Mouse (Mus musculus) T-helper 17 cell (primary cell): ENCODE measurements at regions not wholly inside any gene's neighbourhood (a gene's known extent, or its start where the extent isn't known, plus 50 kb on each side); places are given as distances from the start of the nearest gene placed in this dataset.

Source experiments
- in situ Hi-C, 2 experiments: fragments of 300-600 bp; cut with MboI, MseI; formaldehyde crosslinking; loops; 1 replicate in 1 of 2; 2 replicates in 1 of 2; pipeline ENCODE4 v1.15.1; 2025; ENCODE audit warnings: high pct_unique_total_duplicates in 2 of 2

DNA sequence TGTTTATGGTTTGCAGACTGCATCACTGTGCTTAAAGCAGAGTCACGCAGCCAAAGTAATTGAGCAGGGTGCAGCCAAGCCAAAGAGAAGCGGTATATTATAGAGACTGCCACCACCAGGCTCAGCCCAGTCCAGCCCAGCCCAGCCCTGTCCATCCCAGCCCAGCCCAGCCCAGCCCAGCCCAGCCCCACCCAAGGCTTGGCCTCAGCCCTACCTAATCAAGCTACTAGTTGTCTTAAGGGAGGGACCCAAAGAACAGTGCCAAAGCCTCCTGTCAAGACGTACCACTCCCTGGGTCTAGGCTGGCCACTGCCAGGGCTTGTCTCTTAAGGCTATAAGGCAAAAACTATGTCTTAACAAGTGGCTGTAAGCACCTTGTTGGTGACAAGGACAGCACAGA lies 166.9 kb upstream of the Klf3 start:
- in situ Hi-C loops: no loop called here

DNA sequence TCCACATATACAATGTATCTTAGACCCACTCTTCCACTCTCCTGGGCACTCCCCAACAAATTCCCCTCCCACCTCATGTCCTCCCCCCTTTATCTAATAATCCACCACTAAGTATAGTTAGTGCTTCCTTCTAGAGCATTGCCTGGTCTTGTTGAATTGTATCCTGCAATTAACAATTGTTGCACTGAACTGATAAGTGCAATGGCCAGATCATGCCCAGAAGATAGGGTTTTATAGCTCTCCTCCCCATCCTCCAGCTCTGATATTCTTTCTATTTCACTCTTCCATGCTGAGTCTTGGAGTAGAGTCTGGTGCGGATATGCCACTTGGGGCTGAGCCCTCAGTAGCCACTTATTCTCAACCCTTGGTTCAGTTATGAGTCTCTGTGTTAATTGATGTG lies 159.6 kb upstream of the Klf3 start:
- in situ Hi-C loops: no loop called here

DNA sequence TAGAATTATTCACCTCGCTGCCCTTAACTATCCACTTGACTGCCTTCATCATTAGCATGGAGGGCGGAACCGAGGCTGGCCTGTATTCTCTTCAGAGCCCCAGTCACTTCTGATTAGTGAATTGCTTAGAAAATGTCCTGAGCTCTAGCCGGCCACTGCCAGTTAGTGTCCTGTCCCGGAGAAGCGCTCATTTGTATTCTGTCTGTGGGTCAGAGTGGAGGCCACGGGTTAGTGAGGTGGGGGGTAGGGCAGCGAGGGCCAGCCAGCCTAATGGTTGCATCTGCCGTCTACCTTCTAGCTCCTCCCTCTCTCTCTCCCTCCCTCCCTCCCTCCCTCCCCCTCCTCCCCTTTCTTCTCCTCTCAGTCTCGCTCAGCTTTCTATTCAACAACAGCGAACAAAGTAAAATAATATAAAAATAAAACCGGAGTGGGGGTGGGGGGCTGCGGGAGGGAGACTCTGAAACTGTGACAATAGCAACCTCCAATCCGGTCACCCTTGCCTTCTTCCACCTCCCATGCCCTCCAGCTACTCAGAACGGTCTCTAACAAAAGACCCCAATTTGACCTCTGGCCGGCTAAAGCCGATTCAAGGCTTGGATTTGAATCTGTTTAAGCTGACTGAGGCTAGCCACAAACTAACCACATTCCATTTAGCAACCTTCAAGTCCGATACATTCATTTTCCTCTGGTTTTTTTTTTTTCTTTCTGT lies 155.6 kb upstream of the Klf3 start:
- in situ Hi-C loops: no loop called here

DNA sequence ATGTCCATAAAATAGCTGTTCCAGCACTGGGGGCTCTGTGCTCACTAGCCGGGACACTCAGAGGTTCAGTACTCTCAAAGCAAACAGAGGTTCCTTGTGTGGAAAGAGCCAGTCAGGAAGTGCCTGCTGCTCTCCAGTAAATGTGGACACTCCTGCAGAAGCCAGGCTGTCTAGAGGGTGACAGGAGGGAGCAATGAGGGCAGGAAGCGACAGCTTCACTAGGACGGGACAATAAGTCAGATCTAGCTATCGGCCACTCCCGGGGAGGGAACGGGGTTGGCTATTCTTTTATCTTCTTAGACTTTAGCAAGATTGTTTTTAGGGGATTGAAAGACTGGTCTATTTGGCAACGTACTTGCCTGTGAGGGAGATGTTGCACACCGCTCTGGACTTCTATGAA lies 154.7 kb upstream of the Klf3 start:
- in situ Hi-C loops: no loop called here

DNA sequence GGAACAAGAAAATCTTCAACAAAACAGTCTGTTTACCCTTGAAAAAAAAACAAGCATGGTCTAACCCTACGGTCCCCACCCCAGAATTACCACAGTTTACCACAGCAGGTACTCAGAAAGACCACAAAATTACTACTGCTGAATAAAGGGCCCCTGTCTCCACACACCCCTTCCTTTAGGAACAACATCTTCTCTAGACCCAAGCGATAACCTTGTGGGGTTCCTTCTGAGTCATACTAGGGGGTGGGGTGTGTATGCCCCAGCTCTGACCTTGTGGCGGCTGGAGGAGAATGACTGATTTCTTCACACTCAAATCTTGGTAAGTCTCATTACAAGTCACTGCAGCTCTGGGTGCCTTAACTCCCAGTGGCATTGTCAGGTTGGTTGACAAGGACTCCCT lies 151.8 kb upstream of the Klf3 start:
- in situ Hi-C loops: no loop called here

DNA sequence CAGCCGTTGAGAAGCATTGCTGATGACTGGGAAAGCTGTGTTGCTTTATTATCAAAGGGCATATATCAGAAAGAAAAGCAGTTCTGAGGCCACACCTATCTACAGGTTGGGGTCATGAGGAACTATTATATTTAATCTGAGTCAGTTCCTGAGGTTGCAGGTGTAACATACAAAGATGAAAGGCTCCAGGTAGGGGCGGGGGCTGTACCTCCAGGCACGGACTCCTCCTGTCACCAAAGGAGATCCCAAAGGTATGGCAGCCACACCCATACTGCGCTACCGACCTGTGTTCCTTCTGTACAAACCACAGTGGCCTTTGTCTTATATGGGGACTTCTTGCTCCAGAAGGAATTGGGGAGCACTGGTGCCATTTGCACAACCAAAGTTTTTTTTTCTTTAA lies 149.4 kb upstream of the Klf3 start:
- in situ Hi-C loops: no loop called here

DNA sequence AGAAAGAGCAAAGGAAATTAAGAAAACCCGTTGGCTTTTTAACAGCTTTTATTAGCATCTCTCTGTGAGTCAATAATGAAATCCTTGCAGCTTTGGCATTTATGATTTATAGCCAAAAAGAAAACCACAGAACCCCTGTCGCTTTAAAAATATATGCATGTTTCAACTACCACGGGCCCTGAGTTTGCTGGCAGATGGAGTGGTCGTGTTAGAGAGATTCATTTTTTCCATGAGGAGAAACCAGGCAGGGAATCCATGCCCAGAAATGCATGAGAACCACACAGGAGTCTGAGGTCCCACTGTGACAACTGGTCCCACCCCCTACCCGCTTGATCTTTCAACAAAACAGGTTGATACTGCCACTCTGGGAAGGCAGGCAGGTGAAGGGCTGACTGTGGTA lies 147.9 kb upstream of the Klf3 start:
- in situ Hi-C loops: loop anchor here in 1 of 2 experiments (5.0 kb wide), 1 partner anchor 68 kb away; no protein-coding TSS in a partner anchor

DNA sequence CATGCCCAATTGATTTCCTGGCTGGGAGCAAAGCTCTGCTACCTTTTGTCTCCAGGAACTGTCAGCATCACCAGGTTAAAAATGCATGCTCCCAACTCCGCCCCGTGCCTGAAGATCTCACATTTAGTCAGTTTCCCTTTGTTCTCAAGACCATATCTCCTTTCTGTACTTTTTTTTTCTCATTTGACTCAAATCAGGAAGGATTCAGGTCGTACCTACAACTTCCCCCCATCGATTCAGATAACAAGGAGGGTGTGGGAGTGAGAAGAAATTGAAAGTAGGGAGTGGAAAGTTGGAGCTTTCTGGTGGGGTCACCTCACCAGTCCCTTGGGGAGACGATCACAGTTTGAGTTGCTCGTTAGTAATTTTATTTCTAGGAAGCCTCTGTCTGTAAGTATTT lies 141.2 kb upstream of the Klf3 start:
- in situ Hi-C loops: loop anchor here in 1 of 2 experiments (5.0 kb wide), 1 partner anchor 40 kb away; no protein-coding TSS in a partner anchor

DNA sequence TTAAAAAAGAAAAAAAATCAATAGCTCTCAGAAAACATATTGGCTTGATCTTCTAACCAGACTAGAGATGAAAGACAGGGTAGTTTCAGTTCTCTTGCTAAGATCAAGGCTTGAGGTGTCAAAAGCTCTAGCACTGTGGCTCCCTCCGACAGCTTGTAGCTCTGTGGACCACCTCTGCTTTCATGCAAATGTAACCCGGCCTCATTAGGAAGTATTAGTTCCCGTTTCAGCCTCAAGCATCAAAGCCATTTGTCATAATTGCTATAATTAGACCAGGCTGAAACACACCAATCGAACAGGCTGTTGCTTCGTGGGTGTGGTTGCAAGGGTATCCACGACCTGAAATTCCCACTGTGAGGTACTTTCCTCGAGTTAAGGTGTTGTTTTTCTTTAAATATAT lies 140.7 kb upstream of the Klf3 start:
- in situ Hi-C loops: loop anchor here in 1 of 2 experiments (5.0 kb wide), 1 partner anchor 40 kb away; no protein-coding TSS in a partner anchor

DNA sequence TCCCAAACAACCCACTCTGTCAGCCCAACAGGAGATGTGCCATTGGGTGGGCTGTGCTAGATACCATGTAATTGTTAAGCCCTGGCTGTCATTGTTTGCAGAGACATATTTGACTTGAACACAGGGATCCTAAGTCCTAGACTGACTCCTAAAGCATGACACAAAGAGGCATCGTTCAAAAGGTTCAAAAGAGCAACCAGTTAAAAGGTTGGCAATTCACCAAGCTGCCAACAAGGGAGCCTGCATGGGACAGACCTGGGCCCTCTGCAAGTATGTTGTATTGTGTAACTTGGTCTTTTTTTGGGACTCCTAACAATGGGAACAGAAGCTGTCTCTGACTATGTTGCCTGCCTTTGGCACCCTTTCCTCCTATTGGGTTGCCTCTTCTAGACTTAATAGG lies 139.4 kb upstream of the Klf3 start:
- in situ Hi-C loops: loop anchor here in 1 of 2 experiments (5.0 kb wide), 1 partner anchor 41 kb away; no protein-coding TSS in a partner anchor

DNA sequence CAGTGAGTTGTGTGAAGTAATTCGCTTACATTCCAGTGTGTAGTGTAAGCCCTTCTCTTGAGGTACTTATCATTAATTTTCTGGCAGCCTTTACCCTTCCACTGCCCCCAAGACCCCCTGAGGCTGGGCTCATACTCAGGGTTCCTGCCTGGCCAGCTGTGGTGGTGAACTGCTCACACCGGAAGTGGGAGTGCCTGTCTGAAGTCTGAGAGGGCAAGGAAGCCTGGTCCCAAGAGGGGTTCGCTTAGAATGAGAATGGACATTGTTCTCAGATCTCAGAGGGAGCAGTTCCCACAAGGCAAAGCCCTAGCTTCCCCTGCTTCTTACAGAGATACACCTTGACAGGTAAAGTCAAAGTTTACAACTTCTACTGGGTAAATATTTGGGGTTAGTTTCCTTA lies 138.1 kb upstream of the Klf3 start:
- in situ Hi-C loops: no loop called here

DNA sequence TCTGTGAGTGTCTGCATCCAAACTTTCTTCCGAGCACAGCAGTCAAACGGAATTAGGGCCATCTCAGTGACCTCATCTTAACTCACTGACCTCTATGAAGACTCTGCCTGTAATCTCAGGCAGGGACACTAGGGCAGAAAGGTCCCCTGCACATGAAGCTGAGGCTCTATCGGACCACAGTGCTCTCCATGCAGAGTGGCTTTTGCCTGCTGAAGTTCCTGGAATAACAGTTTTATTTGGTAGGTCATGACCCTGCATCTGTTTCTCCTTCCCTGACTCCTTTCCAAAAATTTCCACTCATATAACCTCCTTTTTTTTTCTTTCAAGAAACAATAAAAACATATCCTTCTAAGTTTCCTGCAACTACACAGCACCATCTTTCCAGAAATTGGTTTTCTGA lies 136.9 kb upstream of the Klf3 start:
- in situ Hi-C loops: no loop called here

DNA sequence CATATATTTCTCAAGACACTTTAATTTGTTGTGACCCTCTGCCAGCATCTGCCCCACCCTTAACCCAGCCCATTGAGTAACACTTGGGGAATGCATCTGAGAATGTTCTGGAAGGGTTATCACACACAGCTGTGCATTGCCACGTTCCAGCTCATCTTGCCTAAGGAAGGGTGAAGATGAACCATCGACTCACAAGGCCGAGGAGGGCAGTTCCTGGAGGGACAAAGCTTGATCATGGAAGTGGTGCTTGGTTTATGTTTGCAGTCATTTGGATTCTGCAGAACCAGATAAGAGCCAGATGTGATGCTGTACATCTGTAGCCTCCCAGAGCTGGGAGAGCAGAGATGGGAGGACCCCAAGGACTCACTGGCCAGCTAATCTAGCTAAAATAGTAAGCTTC lies 136.1 kb upstream of the Klf3 start:
- in situ Hi-C loops: no loop called here

DNA sequence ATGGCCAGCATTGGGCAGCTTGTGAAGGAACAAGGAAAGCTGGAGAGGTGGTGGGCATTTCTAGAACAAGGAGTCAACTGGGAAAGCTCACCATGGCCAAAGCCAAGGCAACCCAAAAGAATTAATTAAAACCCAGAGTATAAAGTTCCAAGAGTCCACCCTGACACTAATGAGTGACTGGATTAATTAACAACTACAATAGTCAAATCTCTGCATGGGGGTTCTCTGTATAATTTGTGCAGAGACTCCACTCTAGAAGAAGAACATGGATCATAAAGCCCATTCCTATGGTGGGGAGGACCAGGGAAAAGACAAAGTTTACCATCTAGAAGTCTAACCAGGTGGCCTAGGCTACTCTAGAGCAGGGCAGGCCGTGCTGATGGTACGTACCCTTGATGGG lies 129.3 kb upstream of the Klf3 start:
- in situ Hi-C loops: no loop called here

DNA sequence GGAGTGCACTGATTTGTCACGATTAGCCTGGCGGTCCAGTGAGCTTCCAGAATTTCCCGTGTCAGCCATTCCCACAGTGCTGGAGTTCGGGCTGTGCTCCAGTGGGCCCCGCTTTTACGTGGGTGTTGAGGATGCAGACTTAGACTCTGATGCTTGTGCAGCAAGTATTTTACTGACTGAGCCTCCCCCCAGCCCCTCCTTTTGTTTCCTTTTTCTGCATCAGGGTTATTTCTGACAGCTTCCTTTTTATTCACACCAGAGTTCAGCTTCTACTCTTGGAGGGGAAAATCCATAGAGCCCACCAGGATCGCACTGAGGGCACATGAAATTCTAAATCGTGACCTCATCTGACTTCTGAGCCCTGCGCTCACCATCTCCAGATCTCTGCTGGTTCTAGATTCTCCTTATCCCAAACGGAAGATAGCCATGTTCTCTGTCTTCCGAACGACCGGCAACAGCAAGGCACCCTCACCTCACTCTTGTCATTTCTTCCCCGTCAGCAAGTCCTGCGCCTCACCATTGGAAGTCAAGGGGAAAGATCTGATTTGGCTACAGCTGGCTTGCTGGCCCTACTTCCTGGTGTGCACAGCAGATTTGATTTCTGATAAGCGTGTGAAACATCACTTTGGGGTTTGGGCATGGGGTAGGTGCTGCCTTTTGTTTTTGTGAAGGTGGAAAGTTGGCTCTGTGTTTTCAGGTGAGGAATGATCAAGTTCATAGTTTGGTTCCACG lies 126.8 kb upstream of the Klf3 start:
- in situ Hi-C loops: no loop called here

DNA sequence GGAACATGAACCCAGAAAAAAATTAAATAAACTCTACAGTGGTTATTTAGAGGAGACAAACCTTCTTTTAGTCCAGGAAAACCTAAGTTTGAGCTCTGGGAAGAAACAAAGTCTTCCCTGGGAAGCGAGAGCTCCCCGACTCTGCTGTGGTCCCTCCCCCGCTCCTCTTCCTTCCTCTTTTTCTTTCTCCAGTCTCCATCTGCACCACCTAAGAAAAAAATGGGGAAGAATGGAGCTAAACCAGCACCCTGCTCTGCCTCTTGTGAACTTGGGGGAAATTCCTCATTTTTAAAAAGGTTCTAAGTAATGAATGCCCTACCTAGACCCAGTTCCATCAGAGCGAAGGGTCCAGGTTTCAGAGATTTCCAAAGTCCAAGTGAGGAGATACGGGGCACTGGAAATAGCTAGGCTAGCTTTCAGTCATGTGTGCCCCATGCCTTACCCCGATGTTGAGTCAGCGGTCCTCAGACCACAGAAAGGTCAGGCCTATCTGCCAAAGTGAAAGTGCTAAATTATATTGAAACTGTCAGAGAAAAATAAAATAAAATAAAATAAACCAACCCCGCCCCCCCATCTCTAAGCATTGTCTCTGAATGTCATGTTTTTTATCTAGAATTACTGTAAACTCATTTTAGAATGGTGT lies 126.1 kb upstream of the Klf3 start:
- in situ Hi-C loops: no loop called here

DNA sequence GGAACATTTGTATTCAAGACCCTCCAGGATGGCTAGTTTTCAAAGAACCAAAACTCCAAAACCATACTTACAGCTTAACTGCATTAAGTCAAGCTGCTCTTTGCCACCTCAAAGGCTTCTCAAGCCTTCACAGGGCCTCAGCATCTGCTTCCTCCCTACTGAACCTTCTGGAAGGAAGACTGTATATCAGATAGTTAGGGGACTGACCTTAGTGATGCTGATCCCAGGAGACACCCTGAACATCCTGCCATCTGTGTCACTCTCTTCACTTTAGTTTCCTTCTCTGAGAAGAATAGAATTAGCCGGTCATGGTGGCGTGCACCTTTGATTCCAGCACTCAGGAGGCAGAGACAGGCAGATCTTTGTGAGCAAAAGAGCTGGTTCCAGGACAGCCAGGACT lies 124.5 kb upstream of the Klf3 start:
- in situ Hi-C loops: no loop called here

DNA sequence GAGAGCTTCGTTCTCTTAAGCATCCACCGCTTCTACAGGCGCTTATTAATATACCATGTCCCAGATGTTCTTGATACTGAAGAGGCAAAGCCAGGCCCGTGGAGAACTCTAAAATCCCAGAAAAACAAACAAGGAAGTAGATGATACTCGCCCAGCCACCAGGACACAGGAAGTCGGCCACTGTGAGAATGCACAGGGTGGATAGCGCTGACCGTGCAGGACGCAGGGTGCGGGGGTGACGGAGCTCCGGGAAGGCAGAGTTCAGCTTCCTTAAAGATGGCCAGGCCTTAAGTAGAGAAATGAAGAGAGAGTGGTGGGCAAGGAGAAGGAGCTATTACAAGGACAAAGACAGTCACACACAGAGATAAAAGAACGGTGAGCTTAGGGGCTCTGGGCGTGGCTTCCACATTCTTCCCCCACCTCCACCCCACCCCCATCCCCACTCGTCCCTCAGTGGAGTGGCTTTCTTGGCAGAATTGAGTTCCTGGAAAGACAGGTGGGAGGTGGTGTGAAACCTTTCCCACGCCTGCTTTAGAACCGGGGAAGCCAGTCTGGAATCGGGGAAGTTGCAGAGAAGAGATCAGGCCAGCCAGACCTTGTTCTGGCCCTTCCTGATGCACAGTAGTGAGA lies 123.1 kb upstream of the Klf3 start:
- in situ Hi-C loops: no loop called here

DNA sequence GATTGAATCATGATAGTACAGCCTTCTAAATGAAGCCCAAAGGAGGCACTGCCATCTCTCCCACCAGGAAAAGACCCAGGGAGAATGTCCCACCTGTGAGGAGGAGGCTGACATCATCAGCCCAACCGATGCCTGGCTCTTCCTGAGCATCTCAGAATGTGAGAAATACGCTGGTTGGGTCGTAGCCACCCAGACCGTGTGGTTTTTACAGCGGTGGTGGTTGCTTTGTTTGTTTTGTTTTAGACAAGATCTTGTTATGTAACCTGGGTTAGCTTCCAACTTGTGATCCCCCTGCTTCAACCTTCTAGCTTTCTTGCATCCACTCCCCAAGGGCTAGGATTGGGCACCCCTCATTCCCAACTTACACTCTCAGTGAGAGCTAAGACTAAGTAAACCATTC lies 122.0 kb upstream of the Klf3 start:
- in situ Hi-C loops: no loop called here

DNA sequence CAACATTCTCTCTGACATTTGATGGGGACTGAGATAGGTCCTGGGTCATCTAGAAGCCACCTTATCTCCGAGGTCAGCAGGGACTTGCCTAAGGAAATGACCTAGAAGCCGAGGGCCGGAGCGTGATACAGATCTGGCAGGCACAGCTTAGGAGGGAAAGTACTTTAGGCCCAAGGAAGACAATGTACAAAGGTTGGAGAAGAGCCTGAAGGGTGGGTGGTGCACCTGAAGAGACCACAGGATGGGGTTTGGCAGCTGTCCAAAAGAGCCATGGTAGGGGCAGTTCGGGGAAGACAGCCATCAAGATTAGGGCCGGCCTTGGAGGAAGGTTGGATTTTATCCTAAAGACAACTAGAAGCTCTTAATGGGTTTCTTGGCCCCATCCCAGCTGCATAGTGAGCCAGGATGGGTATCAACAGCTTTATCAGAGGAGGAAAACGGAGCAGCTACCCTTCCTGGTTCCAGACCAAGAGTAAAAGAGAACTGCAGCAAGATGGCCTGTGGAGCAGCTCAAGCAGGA lies 120.8 kb upstream of the Klf3 start:
- in situ Hi-C loops: no loop called here

DNA sequence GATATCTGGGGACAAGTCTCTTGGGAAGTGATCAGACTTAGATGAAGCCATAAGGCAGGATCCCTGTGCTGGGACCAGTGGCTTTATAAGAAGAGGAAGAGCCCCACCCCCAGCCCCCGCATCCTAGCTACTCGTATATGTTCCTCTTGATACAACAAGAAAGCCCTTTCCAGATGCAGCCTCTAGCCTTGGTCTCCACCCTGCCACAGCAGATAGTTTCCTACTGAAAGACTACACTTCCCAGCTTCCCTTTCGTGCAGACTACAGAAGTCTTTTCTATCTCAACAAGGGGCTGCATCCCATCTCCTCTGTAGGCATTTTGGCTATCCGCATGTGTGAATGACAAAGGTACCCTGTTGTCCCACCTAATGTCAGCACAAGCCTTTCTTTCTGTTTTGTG lies 119.8 kb upstream of the Klf3 start:
- in situ Hi-C loops: no loop called here

DNA sequence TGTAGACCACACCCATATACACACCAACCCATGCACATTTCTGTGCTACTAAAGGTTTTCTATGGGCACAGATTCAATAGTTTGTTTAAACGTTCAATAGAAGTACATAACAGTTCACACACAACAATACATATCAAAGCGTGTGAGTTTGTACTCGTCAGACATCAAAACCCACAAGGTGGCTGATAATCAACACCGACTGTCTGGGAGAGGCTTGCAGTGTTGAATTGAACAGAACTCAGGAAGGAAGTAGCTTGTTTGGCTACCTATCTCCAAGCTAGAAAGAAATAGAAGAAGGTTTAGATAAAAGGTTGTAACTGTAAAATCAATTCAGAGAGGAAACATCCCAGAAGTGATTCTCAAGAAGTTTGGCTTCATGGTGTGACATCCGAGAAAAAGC lies 118.9 kb upstream of the Klf3 start:
- in situ Hi-C loops: no loop called here
